Mouse (Mus musculus) heart, adult 18-20 months (tissue): ENCODE data around the gene Ddah2. TPM values are rescaled to one million over a fixed set of nuclear protein-coding genes. Genes with fewer than 3 reads are reported as not detected.
"Not testable (repeated sequence)": the region's sequence is repeated elsewhere in the genome, so short reads cannot be mapped to it uniquely, and the experiment has no call there.

ENCODE experiments used
- DNase-seq, 2 experiments: peaks; one replicate each; pipeline ENCODE4 v3.0.0; 2021 to 2022; ENCODE audit warnings: mixed read lengths in 1 of 2
- total RNA-seq, 2 experiments: library from RNA; stranded (reverse); gene quantifications; 2 replicates each; pipeline ENCODE4 v1.2.3; 2021

Gene Ddah2
- total RNA-seq, 2 experiments from 2014 or later: 14.0 to 19.8 TPM

GRCm38 (mm10) chr17:35027277-35028068 lies 31.4 kb upstream of the Ddah2 start, which contains the start of gene Sapcd1:
Sapcd1 (minus strand) TSS chr17:35028016.
- DNase-seq: no peak

GRCm38 (mm10) chr17:35028315-35028714 lies 30.5 kb upstream of the Ddah2 start:
- DNase-seq: no peak

DNA sequence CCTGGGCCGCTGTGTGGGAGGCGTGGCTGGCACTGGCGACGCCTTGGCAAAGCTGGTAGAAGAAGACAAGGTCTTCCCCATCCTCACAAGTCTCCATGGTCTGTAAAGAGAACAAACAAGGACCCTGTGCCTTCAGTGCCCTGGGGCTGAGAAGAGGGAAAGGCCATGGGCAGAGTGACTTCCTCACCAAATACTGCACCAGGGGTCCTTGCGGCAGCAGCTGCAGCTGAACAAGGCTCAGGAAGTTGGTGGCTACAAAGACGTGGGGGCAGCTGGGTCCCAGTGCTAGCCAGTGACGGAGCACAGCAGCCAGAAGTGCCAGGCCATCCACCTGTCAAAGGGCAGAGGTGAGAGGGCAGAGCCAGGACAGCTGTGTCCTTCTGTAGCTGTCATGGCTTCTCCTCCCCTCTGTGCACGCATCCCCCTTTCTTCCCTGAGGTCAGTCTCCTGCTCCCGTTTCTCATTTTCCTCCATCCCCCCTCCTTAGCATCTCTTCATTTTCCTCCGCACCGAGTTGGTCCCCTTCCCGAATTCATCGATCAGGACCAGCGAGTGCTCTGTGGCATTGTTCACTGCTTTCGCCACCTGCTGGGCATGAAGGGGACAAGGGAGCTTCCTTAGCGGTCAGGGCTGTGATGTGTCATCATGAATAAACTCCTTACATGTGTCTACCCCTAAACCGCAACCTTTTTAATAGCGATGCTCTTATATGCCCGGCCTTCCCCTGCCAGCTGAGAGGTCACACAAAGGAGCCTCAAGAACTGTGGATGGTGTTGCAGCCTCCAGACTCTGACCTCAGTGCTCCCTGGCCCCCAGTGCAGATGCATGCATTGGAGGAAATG lies 28.9 kb upstream of the Ddah2 start:
- DNase-seq: no peak

DNA sequence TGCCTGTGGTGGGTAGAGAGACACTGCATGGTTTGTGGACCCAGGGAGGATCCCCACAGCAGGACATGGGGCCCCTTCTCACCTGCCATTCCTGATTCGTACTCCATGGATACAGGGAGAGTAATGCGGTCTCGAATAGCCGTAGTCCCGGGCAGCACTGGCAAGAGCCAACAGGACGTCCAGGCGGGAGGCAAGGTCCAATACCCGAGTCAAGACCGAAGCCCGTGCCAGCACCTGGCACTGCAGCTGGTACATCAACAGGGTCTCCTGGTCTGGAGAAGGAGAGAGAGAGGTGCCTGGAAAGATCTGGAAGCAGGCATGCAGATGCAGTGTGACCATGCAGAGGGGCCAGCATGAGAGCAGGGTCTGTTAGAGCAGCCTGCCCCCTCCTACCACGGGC lies 27.6 kb upstream of the Ddah2 start:
- DNase-seq: no peak

- no peak for DNase-seq
These were observed 27.0 kb upstream of the Ddah2 start for GRCm38 (mm10) chr17:35031880-35032279.

DNA sequence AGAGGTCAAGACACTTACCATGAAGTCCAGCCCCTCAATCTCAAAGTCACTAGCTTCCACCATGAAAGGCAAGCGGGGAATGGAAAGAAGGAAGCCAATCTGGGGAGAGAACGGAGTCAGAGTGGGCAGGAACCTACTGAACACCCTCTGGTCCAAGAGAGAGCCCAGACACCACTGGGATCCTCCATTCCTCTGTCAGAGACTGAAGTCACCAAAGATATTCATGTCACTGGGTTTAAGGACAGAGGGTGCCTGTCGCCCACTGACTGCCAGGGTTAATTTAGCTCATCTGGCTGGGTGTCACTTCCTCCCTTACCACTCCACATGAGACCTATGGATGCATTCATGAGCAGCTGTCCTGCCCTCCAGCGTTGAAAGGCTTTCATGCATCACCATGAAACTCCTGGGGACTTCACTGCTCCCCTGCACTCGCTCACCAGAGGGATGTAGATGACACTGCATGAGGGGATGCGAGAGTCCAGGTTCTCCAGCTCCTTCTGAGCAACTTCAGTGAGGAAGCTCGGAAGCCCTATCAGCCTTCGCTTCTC lies 26.4 kb upstream of the Ddah2 start:
- DNase-seq: no peak

- not testable (repeated sequence) for DNase-seq
These were observed 25.1 kb upstream of the Ddah2 start for GRCm38 (mm10) chr17:35033703-35034102.

GRCm38 (mm10) chr17:35034896-35035295 lies 23.9 kb upstream of the Ddah2 start:
- no peak for DNase-seq

DNA sequence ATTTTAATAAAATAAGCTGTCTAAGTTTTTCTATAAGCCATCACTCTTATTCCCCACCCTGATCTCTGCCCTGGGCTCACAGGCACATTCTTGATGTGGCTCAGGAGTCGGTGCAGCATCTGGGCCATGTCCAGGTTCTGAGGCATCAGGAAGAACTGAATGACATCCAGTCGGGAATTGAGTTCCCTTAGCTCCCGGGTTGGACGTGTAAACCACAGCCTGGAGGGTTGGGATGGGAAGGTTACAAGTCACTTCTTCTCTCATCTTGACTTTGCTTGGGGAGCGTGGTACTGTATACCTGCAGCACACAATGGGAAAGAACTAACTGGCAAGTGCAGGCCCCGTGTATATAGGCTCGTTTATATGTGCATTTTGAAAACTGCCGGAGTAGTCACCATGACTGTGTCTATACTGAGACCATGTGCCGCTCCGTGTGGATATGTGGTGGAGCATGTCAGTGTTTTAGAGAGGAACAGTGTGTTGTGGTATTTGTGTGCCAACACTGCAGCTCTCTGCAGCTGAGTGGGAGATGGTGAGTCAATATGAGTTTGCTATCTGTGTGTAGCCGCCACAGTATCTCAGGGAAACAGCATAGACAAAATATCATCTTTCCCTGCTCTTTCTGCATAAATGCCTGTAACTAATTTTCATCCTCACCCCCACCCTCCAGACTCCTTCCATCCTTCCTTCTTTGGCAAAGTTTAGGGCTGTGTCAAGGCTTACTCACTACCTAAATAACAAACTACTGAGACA lies 19.5 kb upstream of the Ddah2 start:
- DNase-seq: no peak

DNA sequence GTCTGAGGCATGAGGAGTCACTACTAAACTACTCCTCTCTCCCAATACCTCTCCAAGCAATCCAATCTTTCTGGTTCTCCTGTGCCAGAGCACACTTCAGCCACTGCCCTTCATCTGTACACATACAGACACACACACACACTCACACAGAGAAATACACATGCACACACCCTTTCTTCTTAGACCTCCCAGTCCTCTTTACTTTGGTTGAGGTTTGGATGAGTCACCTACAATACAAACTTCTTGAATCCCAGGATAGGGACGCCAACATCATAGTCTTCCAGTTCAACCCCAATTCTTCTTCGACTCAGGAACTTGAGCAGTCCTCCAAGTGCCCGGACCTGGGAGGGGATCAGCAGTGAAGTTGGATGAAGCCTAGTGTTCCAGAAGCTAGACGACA lies 15.0 kb upstream of the Ddah2 start:
- no peak for DNase-seq

- DNase-seq: no peak
These were observed 13.7 kb upstream of the Ddah2 start for GRCm38 (mm10) chr17:35044904-35045806.

DNA sequence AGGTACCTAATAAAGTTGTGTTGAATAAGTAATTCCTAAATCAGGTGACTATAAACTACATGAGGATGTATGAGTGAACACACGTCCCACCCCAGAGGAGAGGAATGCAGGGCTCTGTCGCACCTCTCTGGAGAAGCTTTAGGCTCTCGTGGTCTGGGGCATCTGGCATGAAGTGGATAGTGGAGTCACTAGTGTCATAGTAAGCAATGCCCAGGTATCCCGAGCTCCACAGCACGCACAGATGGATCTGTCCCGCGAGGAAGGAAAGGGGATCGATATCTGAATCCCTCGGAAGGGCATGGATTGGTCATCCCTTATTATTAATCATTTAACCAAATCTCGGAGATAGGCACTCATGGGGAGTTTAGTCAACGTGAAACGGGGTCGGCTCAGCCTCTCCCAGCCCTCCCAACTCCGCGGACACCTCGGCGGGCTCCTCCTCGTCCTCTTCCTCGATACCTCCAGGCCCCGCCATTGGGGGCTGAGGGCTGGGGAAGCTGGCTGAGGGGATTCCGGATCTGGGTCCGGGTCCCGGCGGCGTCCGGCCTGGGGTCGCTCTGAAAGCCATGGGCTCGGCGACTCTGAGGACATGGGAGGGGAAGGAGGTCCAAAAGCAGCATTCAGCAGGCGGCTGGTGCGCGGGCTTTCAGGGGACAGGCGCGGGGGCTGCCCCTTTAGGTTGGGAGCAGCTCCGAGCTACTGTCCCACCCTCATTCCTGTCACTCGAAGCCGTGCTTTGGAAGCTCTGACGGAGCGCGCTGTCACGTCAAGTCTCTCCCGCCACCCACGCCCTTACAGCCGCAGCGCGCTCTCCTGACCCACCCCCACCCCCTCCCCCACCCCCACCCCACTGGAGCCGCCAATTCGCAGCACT lies 12.8 kb upstream of the Ddah2 start:
- no peak for DNase-seq

DNA sequence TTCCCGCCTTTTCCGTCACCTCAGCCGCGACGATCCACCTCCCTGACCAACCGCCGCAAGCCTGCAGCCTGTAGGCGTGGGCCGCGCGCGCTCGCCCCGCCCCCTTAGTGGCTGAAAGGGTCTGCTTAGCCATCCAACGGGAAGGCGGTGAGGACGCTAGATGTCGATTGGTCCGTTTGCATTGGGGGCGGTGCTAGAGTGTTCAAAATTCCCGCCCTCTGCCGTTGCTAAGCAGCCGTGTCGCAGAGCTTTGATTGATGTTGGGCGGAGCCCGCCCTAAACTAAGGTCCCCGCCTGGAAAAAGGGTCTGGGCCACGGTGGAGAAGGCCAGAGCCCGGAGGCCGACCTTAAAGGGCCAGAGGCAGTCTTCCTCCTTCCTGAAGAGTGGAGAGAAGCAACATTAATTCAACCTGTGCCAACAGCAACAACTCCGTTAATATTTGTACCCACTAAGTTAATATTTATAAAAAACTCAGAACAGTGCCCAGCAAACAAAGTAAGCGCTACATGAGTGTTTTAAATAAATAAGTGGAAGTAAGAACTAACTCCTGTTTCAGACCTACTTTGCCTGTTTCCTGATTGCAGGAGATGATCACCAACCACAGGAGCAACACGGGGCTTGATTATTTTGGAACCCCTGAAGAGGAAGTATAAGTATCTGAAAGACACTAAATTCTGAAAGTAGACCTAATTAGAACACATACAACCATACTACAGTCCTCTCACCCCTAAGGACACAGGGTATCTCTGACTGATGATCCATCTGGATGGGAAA lies 12.0 kb upstream of the Ddah2 start, which contains the start of gene Msh5:
TSS of gene Msh5 (minus strand) at position 65 of the 775 bp plus-strand sequence.
- DNase-seq: peak; percentile 97 to 98

- peak in 1 of 2 experiments; percentile 34 for DNase-seq
These were observed 11.1 kb upstream of the Ddah2 start for GRCm38 (mm10) chr17:35047688-35048087.

DNA sequence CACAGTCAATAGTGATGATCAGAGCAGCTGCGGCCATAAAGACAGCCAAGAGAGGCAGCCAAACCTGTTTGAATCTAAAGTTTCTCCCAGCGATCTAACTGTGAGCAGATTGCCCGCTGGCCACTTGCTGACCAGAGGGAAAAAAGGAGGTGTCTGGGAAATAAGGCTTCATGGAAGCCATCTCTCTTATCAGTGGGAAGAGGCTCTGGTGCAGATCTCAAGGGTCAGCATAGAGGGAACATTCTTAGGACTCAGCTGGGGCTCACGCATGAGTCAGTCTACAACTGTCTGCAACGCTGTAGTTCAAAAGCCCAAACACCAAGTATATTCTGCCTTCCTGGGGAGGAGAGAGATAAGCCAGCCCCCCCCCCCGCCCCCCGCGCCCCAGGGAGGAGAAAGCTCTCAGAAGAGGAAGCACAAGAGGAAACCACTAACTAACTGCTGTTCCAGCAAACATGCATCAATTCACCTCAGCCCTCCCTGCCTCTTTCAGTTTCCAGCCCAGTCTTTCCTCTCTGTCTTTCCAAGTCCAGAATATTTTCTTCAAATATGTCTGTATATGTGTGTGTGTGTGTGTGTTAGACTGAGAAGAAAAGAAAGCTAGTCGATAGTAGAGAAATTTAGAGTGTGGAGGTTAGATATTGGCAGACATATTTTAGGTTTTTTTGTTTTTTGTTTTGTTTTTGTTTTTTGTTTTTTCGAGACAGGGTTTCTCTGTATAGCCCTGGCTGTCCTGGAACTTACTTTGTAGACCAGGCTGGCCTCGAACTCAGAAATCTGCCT lies 10.5 kb upstream of the Ddah2 start:
- DNase-seq: peak; percentile 61 to 63

GRCm38 (mm10) chr17:35048932-35049440 lies 9.8 kb upstream of the Ddah2 start:
- DNase-seq: no peak

DNA sequence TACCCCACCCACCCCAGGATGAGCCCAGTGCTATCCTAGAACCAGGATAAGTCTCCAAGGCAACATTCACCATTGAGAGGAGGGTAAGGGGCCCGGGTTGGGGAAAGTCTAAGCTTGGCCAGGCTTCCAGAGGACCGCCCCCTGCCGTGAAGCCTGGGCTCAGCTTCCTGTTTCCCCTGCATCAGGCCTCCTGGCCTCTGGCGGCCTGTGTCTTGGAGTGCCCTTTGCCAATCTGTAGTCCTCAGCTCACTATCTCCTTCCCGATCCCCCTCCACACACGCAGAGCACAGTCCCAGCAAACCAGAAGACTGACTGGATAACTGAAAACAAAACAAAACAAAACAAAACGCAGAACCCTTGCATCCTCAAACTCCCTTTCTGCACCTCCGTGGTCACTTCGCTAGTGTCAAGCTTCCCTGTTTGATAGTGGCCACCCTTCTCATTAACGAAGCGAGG lies 9.2 kb upstream of the Ddah2 start, which contains the start of gene Clic1:
TSS of gene Clic1 (plus strand) at position 406 of the 456 bp plus-strand sequence.
- peak; percentile 70 to 77 for DNase-seq
